Mouse (Mus musculus): ENCODE data around the gene Ptprm.
"Not testable (repeated sequence)": the region's sequence is repeated elsewhere in the genome, so short reads cannot be mapped to it uniquely, and the experiment has no call there.

Gene Ptprm

DNA sequence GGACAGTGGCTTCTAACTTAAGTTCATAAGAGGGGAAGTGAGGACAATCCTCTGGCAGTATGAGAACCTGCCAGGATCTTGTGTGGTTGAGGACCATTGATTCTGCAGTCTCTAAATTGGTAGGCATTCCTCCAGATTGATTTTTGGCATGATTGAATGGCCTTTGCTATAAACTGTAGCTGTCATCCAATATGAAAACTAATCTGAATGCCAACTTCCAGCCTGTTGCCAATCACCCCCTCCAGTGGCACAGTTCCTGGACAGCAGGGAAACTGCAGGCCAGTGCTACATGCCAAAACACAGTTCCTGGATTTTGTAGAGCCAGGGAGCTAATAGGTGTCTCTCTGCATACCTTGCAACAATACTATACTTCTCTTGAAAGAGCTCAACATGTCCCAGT, 495.5 kb downstream of the Ptprm start:
- no peak for DNase-seq

DNA sequence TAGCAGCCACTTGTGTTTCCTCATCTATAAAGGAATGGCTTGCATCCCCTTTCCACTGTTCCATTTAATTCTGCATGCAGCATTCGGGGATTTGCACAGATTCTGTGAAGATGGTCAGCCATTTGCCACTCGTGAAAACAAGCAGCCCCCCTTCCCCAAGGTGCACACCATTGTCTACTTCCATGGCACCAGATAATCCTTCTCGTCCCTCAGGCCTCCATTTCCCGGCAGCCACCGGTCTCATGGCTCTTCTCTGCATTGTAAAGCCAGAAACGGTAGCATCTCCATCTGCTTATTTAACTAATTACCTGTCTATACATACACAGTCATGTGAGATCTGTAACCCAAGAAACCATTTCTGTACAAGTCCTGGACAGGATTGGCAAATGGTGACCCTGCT, 501.8 kb downstream of the Ptprm start:
- DNase-seq: no peak

DNA sequence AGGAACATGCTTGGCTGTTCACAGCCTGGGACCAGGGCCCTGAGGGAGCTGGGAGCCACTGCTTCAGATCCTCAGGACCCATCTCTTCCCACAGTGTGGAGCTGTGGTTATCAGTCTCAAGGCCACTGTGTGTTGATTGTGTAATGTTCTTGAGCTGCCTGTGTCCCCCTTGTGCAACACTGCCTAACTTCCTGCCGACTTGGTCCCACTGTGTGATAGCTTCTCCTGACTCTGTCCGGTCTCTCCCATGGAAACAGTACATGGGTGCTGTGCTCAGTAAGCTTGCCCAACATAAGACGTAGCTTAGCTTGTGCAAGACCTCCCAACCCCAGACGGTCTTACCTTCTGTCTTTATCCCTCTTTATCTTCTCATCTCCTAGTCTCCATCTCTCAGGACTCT, 507.2 kb downstream of the Ptprm start:
- DNase-seq: not testable (repeated sequence)

DNA sequence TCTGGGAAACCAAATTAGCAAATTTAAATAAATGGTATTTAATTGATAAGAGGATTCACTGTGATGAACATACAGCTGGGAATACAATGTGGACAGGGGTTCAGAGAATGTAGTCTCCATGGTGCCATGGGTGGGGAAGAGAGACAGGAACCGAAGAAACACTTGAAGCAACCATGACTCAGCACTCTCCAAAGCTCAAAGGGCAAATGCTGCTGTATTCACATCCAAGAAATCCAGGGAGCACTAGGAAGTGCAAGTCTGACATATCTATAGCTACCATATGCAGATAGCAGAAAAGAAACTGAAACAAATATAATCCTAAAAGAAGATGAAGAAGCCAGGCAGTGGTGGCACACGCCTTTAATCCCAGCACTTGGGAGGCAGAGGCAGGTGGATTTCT, 531.9 kb downstream of the Ptprm start:
- no peak for DNase-seq

DNA sequence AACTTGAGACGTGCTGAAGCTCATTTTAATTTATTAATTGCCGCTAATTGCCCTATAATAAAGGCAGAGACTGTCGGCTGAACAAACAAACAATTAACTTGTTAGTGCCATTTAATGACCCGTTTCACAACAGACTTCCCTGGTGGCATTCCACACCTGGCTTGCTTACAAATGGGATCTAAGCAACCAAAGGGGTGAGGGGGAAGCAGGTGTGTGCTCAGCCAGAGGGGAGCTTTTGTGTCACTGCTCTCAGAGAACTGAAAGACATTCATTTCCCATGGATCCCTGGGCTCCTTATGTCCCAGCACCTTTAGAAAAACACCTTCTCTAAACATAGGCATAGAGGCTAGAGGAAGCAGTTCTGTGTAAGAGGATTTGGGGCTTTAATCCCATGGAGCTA, 536.9 kb downstream of the Ptprm start:
- no peak for DNase-seq

DNA sequence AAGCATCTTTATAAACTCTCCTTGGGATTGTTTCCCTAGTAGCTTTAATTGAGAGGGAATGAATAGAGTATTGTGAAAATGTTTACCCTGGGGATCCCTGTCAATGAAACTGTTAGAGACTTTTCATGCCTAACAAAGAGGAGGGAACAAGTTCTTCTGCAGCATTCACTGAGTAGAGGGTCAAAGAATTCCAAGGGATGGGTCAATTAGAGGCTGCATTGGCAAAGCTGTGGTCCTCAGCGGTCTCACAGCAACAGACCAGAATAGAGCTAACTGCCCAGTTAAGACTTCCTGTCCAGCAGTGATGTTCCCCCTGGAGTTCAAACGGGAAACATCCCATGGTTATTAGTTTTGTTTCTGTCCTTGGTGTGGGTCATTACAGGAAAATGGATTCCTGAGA, 538.3 kb downstream of the Ptprm start:
- DNase-seq: no peak

DNA sequence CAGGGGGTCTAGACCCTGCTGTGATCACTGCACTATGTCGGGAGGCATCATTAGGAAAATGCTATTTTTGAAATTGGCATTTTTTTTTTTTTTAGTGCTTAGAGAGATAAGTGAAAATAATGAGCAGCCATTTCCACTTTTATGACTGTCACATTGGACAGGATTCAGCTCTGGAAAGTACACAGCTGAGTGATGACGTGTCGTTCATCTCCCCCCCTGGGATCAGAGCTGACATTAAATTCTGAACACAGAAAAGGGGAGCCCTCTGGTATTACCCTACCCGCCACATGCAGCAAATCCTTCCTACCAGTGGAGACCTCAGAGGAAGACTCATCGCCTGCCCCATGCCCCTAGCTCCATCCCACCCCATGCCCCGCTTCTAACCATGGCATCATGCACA, 540.5 kb downstream of the Ptprm start:
- DNase-seq: no peak

DNA sequence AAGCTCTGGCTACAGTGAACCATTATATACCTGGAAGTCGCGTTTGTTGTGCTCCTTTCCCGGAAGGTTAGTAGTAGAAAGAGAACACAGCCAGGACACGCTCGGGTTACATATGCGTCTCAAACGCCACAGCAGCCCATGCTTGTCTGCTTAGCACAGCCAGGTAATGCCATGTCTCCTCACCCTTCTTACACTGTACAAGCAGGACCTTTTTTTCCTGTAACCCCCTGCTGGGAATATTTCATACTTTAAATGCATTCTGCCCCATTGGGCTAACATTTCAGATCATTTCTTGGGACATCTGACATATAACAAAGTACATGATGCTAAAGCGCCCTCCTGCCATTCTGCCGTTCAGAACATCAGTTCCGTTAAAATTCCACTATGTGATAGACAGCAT, 540.9 kb downstream of the Ptprm start:
- no peak for DNase-seq

DNA sequence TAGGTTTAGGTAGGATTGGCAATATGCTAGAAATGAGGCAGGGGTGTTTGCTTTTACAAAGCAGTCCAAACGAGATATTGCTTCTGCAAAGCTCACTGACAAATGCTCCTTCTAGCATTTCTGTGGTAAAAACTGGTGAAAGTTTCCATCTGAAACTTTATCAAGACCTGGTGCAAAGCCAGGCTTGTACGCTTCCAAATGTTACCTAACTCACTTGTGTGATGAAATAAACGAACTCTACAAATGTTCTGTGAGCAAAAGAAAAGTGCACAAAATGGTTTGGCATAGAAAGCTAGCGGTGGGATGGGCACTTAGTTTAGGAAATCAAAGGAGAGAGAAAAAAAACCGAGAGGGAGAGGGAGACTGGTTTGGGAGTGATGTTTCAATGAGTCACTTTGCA, 544.5 kb downstream of the Ptprm start:
- no peak for DNase-seq

DNA sequence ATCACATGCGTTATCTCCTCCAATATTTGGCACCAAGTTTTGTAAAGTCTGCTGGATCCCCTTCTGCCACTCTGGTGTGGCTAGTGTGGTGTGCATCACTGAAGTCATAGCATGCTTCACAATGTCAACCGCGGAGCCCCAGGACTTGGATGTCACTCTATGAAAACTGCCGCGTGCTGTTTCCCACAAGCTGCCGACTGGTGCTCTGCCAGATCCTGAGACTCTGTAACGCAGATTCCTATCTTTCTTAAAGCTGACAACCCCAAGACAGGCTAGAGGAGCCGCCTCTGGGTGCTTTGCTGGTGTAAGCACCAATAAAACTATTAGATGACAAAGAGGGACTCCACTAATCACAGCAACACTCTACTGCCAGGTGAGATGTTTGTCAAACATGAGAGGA, 546.1 kb downstream of the Ptprm start:
- DNase-seq: no peak

DNA sequence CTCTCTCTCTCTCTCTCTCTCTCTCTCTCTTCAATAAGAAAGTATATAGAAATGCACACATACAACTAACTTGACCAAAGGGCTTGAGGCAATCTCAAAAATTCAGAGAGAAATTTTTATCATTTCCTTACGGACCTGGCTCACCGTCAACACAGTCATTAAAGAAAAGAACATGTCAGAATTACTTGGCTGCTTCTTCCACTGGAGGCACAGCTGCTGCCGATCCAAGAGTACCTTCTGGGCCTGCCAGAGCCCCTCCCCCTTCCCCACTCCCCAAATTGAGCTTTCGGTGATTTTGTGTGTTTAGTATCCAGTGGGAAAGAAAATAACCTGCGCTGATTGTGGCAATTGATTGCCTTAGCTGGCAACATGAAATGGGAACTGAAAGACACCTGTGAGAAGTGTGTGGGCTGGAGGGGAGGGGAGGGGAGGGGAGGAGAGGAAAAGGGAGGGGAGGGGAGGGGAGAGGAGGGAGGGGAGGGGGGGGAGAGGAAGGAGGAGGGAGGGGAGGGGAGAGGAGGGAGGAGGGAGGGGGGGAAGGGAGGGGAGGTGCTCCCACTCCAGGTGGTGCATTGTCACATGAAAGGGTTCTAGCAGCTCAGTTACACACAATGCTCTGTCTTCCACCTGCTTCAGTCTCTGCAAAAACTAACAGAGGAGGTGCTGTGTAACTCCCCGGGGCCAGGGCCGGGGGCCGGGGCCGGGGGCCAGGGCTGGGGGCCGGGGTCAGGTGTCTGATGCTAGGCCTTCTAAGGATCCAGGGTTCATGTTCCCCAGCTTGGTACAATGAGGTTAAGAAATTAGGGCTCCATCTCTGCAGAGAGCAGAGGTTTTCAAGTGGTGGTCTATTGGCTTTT, 552.2 kb downstream of the Ptprm start:
- no peak for DNase-seq

DNA sequence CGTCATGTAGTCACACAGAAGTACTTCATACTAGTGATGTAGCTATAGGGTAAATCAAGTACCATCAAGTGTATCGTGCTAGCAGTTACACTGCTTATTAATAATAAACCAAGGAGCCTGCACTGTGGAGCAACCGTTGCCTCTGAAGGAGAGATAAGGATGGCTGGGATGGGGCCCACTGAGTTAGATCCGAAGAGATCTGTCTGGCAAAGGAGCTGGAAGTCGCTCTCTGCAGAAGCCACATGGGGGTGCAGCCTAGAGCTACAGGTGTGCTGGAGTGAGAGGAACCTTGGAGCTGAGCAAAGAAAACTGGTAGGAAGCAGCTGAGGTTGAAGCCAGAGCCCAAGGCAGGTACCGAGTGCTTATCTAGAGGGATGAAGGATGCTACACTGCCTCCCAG, 554.0 kb downstream of the Ptprm start:
- DNase-seq: no peak

DNA sequence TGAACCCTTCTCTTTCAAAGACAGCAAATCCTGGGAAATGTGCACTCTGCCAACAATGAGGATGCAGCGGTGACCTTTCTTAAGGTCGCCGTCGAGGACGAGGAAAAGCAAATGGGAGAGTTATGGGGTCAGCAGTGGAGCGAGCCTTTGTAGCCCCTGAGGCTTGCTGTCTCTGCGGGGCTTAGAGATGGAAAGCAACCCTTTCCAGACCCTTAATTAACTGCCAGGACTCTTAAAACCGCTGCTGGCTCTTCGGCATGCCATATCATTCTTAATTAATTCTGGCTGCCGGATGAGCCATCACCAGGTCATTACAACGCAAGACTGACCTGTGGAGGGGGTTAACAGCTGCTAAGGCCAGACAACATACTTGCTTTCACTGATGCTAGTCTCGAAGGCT, 568.1 kb downstream of the Ptprm start:
- no peak for DNase-seq

DNA sequence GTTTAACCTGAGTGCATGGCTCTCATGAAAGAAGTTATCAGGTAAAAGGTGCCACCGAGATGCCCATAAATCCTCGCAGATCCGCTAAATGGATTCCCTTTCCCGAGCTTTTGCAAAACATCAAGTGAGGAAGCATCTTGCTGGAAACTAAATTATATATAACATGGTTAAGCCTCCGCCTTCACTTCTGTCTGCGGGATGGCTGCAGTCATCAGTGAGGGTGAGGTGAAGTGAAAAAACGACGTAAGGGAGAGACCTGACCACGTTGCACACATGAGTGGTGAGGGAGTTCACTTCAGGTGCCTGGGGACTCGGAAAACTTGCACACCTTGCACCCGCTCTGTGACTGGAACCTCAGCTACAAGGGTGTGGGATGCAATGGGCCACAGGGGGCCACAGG, 568.7 kb downstream of the Ptprm start:
- DNase-seq: no peak

DNA sequence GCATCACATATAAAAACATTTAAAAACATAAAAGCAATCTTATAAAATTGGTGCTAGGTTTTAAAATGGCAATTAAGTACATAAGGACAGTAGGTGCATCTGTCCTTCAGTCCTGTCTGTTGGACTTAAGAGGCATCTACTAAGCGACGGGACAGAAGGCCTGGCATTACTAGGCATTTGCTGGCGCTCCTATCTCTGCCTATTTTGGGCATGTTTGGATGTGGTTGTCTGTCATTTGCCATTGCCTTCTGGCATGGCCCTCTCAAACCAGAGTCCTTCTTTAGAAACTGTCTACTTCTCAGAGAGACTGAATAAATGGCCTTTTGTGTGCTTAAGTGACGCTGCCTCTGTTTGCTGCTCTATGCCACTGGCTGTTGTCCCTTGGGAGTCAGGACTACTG, 570.7 kb downstream of the Ptprm start:
- DNase-seq: no peak

DNA sequence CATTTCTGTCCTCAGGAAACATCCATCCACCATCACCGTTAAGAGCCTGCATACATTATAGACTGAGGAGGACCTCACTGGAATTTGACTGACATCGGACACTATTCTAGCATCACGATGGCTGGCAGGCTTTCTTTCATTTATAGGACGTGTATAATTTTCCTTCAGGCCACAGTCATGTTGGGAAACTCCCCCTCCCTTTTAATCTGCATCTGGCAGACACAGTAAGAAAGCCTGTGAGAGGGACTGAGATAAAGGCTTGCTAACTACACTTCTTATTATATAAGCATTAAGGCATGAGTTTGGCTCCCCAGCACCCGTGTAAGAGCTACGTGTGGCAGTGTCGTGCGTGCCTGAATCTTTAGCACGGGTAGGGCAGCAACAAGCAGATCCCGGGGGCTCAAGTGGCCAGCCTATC, 571.2 kb downstream of the Ptprm start:
- no peak for DNase-seq

DNA sequence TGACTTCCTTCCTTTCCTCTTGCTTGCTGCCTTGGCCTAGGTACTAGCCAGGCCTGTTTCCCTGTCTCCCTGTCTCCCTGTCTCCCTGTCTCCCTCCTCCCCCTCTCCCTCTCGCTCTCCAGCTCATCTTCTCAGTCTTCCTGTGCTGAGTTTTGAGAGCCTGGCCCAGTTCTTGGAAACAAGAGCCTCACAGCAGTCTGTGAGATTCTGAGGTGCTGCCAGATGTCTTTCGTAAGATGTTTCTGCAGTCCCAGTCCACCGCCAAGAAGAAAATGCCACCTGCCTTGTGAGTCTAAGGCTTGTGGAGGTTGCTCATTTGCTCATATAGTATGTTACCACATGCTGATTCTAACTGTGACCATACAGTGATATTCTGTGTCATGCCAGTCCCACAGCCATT, 572.3 kb downstream of the Ptprm start:
- peak; percentile 5 for DNase-seq

DNA sequence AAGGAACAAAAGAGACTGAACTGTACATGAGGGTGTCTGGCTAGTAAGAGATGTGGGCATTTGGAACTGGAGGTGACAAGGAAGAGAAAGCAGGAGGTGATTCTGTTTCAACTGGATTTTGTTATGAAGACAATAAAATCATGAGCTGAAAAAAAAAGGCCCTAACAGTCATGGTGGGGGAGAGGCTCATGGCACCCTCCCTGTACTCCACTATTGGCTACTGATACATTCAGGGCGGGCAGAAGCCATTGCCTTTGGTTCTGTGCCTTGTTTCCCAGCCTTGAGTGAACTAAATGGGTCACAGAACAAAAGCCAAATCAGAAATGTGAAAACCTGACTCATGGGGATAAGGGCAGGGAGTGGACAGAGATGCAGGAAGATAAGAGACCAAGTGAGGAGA, 575.2 kb downstream of the Ptprm start:
- DNase-seq: no peak

DNA sequence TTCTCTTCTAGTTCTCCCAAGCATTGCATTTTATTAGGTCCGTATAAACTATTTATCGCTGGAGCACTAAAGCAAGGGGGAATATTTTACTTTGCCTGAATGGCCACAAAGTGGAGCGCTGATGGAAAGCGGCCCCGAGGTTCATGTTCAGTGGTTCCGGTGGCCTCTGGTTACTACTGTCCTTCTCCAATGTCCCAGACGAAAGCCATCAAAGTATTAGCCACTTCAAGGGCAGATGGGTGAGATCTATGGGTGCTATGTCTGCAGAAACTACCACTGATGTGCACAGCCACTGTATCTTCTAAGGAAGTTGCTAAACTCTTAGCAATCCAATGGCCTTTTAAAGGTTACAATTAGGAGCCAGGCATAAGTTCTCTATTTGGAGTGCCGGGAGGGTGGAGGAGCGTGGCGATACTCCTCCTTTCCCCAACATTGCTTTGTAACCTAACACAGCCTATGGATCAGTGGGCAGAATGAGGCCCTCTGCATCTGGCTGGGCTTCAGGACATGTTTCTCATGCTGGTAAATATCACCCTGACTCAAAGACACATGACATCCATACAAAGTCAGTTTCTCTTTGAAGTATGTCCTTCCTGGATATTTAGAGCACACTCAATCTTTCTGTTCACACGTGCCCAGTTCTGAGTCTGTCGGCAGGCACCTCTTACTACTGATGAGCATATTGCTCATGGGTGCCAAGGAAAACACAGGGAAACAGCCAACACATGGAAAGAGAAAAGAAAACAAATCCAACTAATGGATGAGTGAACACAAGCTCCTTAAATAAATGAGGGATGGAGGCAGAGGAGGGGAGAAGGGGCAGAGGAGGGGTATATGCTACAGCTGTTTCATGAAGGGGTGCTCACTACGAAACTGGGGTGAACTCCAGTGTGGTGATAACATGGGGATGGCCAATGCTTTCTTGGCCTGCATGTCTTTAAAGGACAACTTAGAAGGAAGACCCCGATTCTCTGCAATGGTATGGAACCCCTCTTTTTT, 584.6 kb downstream of the Ptprm start:
- no peak for DNase-seq

DNA sequence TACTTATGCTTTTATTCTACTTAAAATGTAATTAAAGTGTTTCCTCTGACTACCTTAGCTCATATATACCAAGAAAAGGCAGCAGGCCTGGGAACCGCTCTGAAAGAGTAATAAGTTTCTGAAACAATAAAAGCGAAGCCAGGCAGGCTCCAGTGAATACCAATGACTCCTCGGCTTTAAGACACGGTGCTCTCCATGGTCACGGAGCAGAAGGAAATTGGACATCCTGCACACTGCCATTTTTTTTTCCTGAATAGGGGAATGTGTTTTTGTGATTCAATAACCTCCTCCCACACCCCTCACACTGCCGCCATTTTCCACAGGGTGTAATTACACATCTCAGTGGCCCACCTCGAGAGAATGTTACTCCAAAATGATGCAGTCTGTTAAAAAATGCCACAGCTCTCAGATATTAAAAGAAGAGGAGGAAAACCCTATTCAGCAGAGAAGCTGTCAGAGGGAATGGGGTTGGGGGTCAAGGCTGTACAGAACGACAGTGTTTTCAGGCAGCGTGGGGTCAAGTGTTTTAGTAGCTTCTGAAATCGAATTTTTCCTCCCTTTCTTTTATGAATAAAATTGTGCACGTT, 585.5 kb downstream of the Ptprm start:
- no peak for DNase-seq

DNA sequence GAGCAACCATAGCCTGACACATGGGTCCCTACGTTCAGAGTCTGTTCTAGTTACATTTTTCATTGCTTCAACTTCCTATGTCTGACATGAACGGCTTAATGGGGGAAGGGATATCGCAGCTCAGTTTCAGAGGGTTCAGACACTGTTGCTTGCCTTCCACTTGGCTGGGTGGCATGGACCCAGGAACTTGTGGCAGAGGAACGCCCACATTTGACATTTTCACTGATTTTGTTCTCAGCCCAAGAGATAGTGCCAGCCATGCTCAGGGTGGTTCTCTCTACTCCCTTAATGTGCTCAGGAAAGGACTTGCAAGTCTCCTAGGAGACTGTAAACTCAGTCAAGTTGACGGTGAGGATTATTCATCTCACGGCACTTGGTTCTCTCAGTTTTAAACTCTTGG, 588.1 kb downstream of the Ptprm start:
- DNase-seq: no peak

DNA sequence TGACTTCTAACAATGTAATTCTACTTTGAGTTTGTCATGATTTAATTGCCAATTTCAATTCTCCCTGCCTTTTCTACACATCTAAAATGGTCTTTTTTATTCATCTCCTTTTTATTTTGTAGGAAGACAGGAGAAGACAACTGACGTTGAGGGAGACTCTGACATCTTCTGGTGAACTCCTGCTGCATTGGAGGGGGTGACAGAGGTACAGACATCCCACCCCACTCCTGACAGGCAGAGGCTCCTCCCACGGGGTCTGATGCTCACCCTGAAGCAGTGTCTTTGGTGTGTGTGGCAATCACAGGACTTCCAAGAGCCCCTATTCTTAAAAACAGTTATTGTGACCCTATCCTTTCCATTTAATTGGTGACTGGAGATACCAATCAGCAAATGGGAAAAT, 589.8 kb downstream of the Ptprm start:
- DNase-seq: no peak

DNA sequence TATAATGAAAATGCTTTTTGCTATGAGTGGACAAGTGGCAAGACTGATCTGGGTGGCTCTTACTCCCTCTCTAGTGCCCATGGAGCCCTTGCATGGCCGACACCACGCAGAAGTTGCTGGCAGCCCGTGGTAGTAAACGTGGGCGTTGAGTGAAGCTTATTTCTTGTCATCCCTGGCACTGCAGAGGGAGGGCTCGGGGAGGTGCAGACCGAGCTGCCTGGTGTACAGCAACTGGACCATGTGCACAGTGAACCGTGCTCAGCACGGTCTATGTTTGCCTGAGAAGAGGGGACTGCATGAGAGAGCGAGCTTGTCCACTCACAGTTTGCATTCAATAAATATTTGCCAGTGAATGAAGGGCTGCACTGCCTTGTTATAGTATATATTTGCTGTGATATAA, 591.5 kb downstream of the Ptprm start:
- no peak for DNase-seq

Measured in lung, postnatal 14 days (tissue).